Mouse (Mus musculus) limb, embryonic 14.5 days (tissue): ENCODE data around the gene Cd47. TPM values are rescaled to one million over a fixed set of nuclear protein-coding genes. Genes with fewer than 3 reads are reported as not detected.

ENCODE experiments used
- ATAC-seq: fragments of 200-750 bp; cut with Nextera tagmentation; 2 replicates; pipeline ENCODE4 v1.8.0; 2017; ENCODE audit warnings: low read depth, moderate number of reproducible peaks, moderate TSS enrichment; ENCODE audit not compliant: low FRiP score
- DNase-seq: peaks from one replicate; pipeline ENCODE4 v3.0.0-alpha.2; 2015; ENCODE audit warnings: low spot score
- H3K27ac ChIP-seq: fragments of 300-500 bp; sonication (generic); replicated peaks from 2 replicates; pipeline ENCODE4 v1.5.1; 2014; ENCODE audit warnings: low read depth, mild to moderate bottlenecking, low read length, moderate library complexity, mixed read lengths
- H3K27me3 ChIP-seq: fragments of 300-500 bp; sonication (generic); 2 replicates; pipeline ENCODE4 v1.6.1; 2014; ENCODE audit warnings: low read length, mixed read lengths; ENCODE audit not compliant: control insufficient read depth, insufficient read depth
- H3K36me3 ChIP-seq: fragments of 300-500 bp; sonication (generic); 2 replicates; pipeline ENCODE4 v1.6.1; 2014; ENCODE audit warnings: mild to moderate bottlenecking, low read length, moderate library complexity, mixed read lengths; ENCODE audit not compliant: control insufficient read depth, insufficient read depth
- H3K4me1 ChIP-seq: fragments of 300-500 bp; sonication (generic); 2 replicates; pipeline ENCODE4 v1.6.1; 2014; ENCODE audit warnings: antibody characterized with exemption, low read length, mixed read lengths; ENCODE audit not compliant: control insufficient read depth, insufficient read depth
- H3K4me2 ChIP-seq: fragments of 300-500 bp; sonication (generic); replicated peaks from 2 replicates; pipeline ENCODE4 v1.6.1; 2014; ENCODE audit warnings: low read depth, mild to moderate bottlenecking, low read length, moderate library complexity; ENCODE audit not compliant: severe bottlenecking
- H3K4me3 ChIP-seq: fragments of 300-500 bp; sonication (generic); replicated peaks from 2 replicates; pipeline ENCODE4 v1.5.1; 2014; ENCODE audit warnings: low read length
- H3K9ac ChIP-seq: fragments of 300-500 bp; sonication (generic); 2 replicates; pipeline ENCODE4 v1.6.1; 2014; ENCODE audit warnings: mild to moderate bottlenecking, low read depth, low read length, moderate library complexity; ENCODE audit not compliant: severe bottlenecking
- H3K9me3 ChIP-seq: fragments of 300-500 bp; sonication (generic); 2 replicates; pipeline ENCODE4 v1.6.1; 2016; ENCODE audit warnings: low read length; ENCODE audit not compliant: control insufficient read depth
- POLR2A ChIP-seq: fragments of 200-500 bp; IDR thresholded peaks from 2 replicates; pipeline ENCODE4 v1.8.0; 2012; ENCODE audit warnings: inconsistent platforms, mild to moderate bottlenecking, moderate library complexity, borderline replicate concordance; ENCODE audit not compliant: insufficient read depth, insufficient read length; ENCODE audit errors: extremely low read depth
- WGBS: fragments of 180-500 bp; shearing (Covaris S2); extraction: QIAGEN DNeasy Blood & Tissue Kit; methylation state at CpG from one replicate; pipeline ENCODE4 v1.1.7; 2014; 5-methylcytosine and 5-hydroxymethylcytosine counted together
- polyA plus RNA-seq, 2 experiments: library from polyadenylated mRNA; depleted of rRNA in 1 of 2; stranded (reverse) in 1 of 2; unstranded in 1 of 2; fragments of >200 nt; fragmentation: Nextera tagmentation in 1 of 2; extraction: Ambion mirVana in 1 of 2; gene quantifications; 2 replicates each; pipeline versions ENCODE4 v1.2.1 to v1.2.3; 2012 to 2014

Cd47 gene
- polyA plus RNA-seq, 2 experiments: 29.5 to 91.0 TPM

DNA sequence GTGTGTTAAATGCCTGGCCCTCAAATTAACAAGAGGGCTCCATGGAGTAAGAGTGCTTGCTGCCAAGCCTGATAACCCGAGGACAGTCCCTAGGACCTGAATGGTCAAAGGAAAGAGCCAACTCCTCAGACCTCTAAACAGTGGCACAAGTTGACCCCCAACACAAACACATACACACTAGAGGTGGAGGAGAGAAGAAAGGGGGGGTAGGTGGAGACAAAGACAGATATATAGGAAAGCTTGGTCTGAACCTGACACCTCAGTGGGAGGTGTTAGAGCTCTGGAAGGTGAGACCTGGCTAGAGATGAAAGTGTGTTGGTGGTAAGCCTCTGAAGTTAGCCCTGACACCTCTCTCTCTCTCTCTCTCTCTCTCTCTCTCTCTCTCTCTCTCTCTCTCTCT, 27.8 kb upstream of the Cd47 start:
- TF ChIP-seq POLR2A: no peak
- H3K4me3 ChIP-seq: no peak overlapping the region
- H3K4me1 ChIP-seq: no peaks in the 10 kb centered on the region
- H3K9me3 ChIP-seq: no peaks in the 10 kb centered on the region
- H3K9ac ChIP-seq: no peak overlapping the region
- DNase-seq (no peak), ATAC-seq (no peak)
- H3K27ac ChIP-seq: no peak overlapping the region
- H3K36me3 ChIP-seq: no peaks in the 10 kb centered on the region
- H3K27me3 ChIP-seq: no peaks in the 10 kb centered on the region
- 38% methylated on average over 1 of the region's 1 CpGs for WGBS
- no peak overlapping the region for H3K4me2 ChIP-seq

GRCm38 (mm10) chr16:49773068-49773467, 27.3 kb upstream of the Cd47 start:
- no peak for DNase-seq
- no peak overlapping the region for H3K9ac ChIP-seq
- TF ChIP-seq POLR2A: no peak
- H3K27me3 ChIP-seq: no peaks in the 10 kb centered on the region
- no peak overlapping the region for H3K4me3 ChIP-seq
- no peak overlapping the region for H3K4me2 ChIP-seq
- no peaks in the 10 kb centered on the region for H3K36me3 ChIP-seq
- no peaks in the 10 kb centered on the region for H3K9me3 ChIP-seq
- H3K27ac ChIP-seq: no peak overlapping the region
- no peak for ATAC-seq
- WGBS: 79% methylated on average over 1 of the region's 1 CpGs
- no peaks in the 10 kb centered on the region for H3K4me1 ChIP-seq

GRCm38 (mm10) chr16:49774059-49775001, 26.0 kb upstream of the Cd47 start:
- no peak for DNase-seq
- H3K4me2 ChIP-seq: no peak overlapping the region
- H3K27me3 ChIP-seq: no peaks in the 10 kb centered on the region
- ATAC-seq: no peak
- no peak overlapping the region for H3K27ac ChIP-seq
- H3K9me3 ChIP-seq: no peaks in the 10 kb centered on the region
- H3K4me3 ChIP-seq: no peak overlapping the region
- no peak for TF ChIP-seq POLR2A
- H3K9ac ChIP-seq: no peak overlapping the region
- 79% methylated on average over 18 of the region's 18 CpGs for WGBS
- no peaks in the 10 kb centered on the region for H3K36me3 ChIP-seq
- H3K4me1 ChIP-seq: no peaks in the 10 kb centered on the region

DNA sequence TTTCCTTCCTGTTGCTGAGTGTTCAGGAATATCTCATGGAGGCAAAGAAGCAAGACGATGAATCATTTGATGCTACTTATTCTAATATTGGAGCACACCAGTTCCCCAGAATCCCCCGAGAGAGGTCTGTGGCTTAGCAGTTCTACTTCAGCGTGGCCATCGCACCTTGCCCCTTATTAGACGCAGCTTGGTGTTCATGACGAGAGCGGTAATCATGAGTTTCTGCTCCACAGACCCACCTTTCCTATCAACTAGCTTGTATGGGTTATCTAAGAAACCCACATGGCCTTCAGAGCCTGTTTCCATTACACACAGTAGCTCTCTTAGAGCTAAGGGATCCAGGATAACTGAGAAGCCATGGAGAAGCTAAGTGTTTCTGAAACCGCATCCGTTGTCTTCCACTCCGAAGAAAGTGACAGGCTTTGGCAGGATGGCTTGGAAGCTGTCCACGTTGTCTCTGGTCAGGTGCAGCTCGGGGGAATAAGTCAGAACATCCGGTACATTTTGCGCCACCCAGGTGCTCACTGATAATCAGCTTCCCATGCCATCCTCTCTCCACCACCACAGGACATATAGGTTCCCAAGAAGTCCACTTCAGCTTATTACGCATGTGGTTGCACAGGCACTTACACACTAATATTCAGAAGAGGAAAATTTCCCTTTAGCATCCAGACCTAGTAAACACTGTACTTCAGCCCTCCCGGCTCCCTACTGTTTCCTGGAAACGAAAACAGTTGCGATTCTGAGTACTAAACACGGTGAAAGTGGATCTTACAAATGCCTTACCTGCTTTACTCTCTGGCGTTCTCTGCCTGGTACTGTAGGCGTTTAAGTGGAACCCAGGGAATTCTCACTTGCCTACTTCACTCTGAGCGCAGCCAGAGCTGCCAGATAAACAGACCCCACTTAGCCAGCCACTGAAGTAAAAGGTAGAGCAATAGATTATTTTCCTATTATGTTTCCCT, 25.0 kb upstream of the Cd47 start:
- no peaks in the 10 kb centered on the region for H3K9me3 ChIP-seq

DNA sequence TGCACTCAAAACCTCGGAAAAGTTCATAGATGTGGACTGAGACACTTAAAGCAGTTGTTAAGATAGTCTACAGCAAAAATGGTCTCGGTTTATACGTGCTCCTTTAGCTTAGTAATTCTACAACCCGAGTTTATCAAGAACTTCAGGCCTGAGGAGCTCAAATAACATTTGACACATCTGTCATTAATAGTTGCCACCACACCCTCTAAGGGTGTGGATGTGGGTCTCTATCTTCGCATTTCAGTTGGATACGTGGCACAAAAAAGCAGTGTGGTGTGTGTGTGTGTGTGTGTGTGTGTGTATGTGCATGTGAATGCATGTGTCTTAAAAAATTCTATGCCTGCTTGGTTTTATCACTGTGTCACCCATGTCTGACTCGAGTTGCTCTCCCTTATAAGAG, 23.4 kb upstream of the Cd47 start:
- no peak overlapping the region for H3K4me2 ChIP-seq
- ATAC-seq (no peak), DNase-seq (no peak)
- no peak overlapping the region for H3K4me3 ChIP-seq
- no peaks in the 10 kb centered on the region for H3K27me3 ChIP-seq
- no peak overlapping the region for H3K27ac ChIP-seq
- H3K9ac ChIP-seq: no peak overlapping the region
- WGBS: 72% methylated on average over 7 of the region's 7 CpGs
- H3K9me3 ChIP-seq: no peaks in the 10 kb centered on the region
- no peaks in the 10 kb centered on the region for H3K4me1 ChIP-seq
- H3K36me3 ChIP-seq: no peaks in the 10 kb centered on the region
- no peak for TF ChIP-seq POLR2A

More for the DNA sequence above, 25.0 kb upstream of the Cd47 start:
- Histone ChIP-seq H3K36me3 (no peaks in the 10 kb centered on the region), H3K4me2 (no peak overlapping the region), H3K4me3 (no peak overlapping the region), H3K9ac (no peak overlapping the region), H3K27ac (no peak overlapping the region), H3K4me1 (no peaks in the 10 kb centered on the region), H3K27me3 (no peaks in the 10 kb centered on the region)
- no peak for TF ChIP-seq POLR2A
- no peak for DNase-seq
- no peak for ATAC-seq
- 73% methylated on average over 22 of the region's 22 CpGs for WGBS
